Mouse (Mus musculus): ENCODE results near the gene Aagab.

Aagab gene

GRCm38 (mm10) chr9:63647581-63648519 is 45.4 kb downstream of the Aagab start:
- DNase-seq (ENCODE audit: low read depth) = no peak

GRCm38 (mm10) chr9:63648520-63648918 is 46.1 kb downstream of the Aagab start:
- no peak for DNase-seq (ENCODE audit: low read depth)

GRCm38 (mm10) chr9:63649841-63650545 is 47.5 kb downstream of the Aagab start:
- DNase-seq (ENCODE audit: low read depth) = peak; percentile 55

GRCm38 (mm10) chr9:63650905-63651304 is 48.4 kb downstream of the Aagab start:
- no peak for DNase-seq (ENCODE audit: low read depth)

GRCm38 (mm10) chr9:63651594-63651993 is 49.1 kb downstream of the Aagab start:
- no peak for DNase-seq (ENCODE audit: low read depth)

DNA sequence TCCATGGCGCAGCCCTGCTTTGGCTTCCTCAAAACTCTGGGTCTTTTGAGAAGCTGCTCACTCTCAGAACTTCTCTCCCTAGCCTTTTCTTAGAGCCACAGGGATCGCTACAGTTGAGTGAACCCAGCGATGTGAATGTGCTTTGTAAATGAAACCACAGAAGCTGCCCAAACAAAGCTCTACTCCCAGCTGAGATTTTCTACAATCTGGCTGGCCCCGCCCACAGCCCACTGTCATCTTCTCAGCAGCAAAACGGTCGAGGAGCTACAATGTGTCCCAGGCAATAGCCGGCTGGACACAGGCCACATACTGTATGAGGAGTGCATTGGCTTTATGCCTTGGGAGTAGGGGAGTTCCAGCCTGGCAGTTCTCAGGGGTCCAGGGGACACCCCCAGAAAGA is 51.2 kb downstream of the Aagab start:
- DNase-seq (ENCODE audit: low read depth) = no peak

DNA sequence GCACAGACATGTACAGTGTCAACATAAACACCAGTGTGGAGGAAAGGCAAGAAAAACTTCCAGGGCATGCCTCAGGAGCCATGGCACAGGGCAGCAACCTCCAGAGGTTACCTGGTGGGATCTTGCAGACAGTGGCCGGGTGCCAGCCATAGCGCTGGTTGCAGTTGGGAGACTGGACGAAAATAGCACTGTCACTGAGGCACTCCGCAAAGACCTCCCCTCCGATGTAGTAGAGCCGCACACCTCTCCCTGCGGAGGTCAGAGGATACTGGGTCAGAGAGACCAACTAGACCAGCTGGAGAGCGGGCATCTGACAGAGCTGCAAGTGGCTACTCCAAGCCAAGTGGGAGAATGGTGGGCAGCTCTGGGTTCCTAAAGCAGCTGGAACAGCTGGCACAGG is 52.1 kb downstream of the Aagab start:
- DNase-seq (ENCODE audit: low read depth) = no peak

- DNase-seq (ENCODE audit: low read depth) = no peak
Observed at GRCm38 (mm10) chr9:63655092-63655491, 52.6 kb downstream of the Aagab start.

- DNase-seq (ENCODE audit: low read depth) = no peak
Observed at GRCm38 (mm10) chr9:63657167-63657566, 54.7 kb downstream of the Aagab start.

GRCm38 (mm10) chr9:63658436-63658835 is 56.0 kb downstream of the Aagab start:
- no peak for DNase-seq (ENCODE audit: low read depth)

- DNase-seq (ENCODE audit: low read depth) = no peak
Observed at GRCm38 (mm10) chr9:63658970-63659371, 56.5 kb downstream of the Aagab start.

DNA sequence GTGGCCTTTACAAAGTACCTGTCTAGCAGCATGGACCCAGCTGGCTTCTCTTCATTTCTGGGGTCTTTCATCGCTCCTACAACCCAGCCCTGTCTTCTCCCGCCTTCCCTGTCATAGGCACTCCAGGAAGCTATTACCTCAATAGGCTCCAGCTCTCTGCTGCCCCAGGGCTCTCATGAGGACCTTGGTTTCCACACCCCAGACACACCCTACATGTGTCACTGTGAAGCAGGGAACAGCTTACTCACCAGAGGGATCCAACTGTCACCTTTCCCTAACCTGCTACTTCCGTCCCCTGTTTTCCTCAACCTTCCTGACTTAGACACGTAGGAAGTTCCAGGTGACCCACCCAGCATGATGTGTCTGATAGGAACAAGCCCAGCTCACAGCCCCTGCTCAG is 57.6 kb downstream of the Aagab start:
- no peak for DNase-seq (ENCODE audit: low read depth)

GRCm38 (mm10) chr9:63660691-63661090 is 58.2 kb downstream of the Aagab start:
- no peak for DNase-seq (ENCODE audit: low read depth)

GRCm38 (mm10) chr9:63662759-63663158 is 60.3 kb downstream of the Aagab start:
- DNase-seq (ENCODE audit: low read depth) = no peak

DNA sequence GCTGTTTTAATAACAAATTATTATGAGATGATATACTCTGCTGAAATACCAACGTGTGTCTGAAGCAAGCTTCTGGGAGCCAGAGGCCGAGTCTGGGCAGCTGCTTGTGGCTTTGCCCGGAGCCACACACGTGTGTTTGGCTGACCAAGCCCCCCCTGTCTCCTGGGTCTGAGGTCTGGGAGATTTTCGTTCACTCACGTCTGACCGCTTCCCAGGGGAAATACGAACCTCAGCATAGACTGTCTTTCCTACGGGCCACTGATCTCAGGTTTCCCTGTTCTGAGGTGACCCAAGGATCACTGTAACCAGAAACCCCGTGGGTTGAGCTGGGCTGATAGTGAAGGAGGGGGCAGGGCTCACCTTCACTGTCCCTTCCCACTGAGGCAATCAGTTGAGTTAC is 60.8 kb downstream of the Aagab start:
- DNase-seq (ENCODE audit: low read depth) = no peak

DNA sequence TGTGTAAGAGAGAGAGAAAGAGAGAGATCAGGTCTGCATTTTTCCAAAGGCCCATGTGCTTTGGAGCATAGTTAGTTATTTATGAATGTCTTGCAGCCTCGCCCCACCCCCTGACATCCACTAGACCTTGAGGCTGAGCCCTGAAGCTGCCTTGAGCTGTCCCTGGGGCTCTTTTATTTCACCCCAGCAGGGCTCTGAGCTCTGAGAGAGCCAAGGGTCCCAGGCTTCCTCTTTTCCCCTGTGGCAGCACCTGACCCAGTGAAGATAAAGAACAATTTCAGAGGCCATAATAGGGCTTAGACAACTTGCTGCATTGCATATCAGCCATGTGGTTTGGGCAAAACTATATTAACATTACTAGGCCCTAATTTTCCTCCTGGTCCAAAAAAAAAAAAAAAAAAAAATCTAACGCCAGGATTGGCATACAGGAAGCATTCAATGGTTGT is 61.9 kb downstream of the Aagab start:
- DNase-seq (ENCODE audit: low read depth) = no peak

DNA sequence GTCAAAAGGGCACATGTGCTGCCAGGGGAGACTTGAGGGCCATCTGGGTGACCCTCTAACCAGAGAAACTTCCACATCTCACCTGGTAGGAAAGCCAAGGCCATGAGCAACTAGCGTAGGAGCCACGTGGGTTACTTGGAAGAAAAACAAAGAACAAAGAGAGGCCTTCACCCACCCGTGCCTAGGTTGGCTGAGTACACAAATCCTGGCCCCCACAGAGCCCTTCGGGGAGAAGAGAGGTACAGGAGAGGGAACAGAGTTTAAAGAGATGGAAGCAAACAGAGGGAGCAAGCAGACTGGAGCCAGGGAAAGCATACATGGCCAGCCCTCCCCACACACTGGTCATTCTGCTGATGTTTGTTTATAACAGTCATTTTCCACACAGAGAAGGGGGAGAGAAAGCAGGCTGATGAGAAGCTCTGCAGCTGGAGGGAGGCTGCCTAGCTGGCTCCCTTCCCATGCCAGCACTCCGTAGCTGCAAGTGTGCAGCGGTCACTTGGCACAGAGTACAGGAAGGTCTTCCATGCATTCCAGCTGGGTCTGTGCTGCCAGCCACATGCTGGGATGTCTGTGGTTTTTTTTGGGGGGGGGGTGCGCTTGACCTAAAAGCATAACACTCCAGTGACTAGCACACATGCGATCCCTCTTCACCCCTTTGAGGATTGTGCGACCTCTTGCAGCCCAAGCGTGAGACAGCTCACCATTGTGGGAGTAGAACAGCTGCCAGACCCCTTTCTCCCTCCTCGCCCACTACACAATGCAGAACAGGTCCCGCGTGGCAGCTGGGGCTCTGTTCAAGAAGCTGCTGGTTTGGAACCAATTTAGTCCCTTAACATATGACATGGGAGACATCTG is 62.6 kb downstream of the Aagab start:
- DNase-seq (ENCODE audit: low read depth) = no peak

DNA sequence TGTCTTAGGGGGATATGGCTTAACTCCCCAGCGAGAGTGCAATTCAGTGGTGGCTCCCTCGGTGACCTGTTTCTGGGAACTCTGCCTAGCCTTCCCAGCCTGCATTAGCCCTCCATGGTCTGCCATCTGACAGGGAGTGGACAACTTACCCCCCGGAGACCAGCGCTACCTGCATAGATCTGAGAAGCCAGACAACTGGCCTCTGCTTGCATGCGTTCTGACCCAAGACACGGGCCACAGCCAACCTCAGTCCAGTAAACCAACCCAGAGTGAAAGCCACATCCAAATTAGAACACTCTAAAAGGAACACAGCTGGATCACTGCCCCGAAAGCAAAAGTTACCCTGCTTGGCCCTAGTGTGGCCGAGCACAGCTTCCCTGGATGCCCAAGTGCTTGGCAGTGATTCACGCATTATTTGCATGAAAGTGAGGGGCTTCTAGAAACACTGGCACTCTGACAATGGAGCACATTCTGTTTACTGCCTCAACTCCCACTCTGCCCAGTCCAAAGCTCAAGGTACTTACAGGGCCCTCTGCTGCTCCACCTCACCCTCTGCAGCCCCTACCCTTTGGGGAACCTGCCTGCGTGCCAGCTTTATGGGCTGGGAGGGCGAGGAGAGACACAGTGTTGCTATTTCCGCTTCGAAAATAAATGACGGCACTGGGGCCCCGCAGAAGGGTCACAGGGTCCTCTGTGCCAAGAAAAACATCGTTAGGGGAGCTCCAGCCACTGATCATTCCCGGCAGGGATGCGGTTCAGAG is 64.3 kb downstream of the Aagab start:
- DNase-seq (ENCODE audit: low read depth) = no peak

DNA sequence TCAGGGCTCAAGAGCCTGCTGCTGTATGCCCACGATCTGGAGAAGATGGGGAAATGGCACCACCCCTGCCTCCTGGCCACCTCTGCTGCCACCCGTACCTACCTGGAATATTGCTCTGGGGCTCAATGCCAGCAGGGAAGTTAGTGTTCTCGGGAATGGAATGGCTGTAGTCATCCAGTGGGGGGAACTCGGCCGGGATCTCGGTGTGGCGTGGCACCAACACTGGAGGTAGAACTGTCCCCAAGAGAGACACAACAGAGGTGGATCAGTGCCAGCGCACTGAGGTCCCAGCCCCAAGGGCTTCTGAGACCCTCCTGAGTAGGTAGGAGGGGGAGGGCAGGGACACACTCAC is 64.9 kb downstream of the Aagab start:
- no peak for DNase-seq (ENCODE audit: low read depth)

GRCm38 (mm10) chr9:63668621-63669020 is 66.2 kb downstream of the Aagab start:
- DNase-seq (ENCODE audit: low read depth) = no peak

DNA sequence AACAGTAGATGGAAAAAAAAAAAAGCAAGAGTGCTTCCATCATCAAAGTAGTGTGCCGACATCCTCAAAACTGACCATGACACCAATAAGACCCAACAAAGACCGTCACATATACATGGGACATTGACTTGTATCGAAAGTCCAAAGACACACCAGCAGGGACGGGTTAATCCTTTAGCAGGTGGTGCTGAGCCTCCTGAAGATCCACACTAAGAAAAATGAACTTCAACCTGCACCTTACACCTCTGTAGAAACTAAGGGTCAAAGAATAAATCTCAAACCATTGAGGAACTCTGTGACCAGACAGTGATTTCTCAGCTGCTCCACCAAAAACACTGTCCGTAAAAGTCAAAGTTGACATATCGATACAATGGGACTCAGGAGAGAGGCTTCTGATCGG is 67.4 kb downstream of the Aagab start:
- DNase-seq (ENCODE audit: low read depth) = no peak

Measured in naive thymus-derived CD4-positive, alpha-beta T cell, adult 2 months (primary cell).